Mouse (Mus musculus) brain, embryonic 14.5 days (tissue): ENCODE data around the gene Gabpb1.

Experiments used
- CTCF ChIP-seq: fragments of 200-500 bp; IDR thresholded peaks from 2 replicates; pipeline ENCODE4 v1.5.1; 2012; ENCODE audit warnings: inconsistent platforms, mild to moderate bottlenecking, moderate library complexity, borderline replicate concordance; ENCODE audit not compliant: insufficient read depth, insufficient read length; ENCODE audit errors: extremely low read depth
- POLR2A ChIP-seq: fragments of 200-500 bp; IDR thresholded peaks from 2 replicates; pipeline ENCODE4 v1.6.1; 2012; ENCODE audit warnings: mild to moderate bottlenecking, inconsistent platforms, borderline replicate concordance; ENCODE audit not compliant: poor library complexity, insufficient read depth, insufficient read length, severe bottlenecking; ENCODE audit errors: extremely low read depth

GRCm38 (mm10) chr2:126712950-126713349, 36.8 kb upstream of the Gabpb1 start:
- TF ChIP-seq POLR2A (no peak), CTCF (no peak)
